Mouse (Mus musculus) frontal cortex, postnatal 10 days (tissue): Measurements from ENCODE around the gene Ndc80.
"Not testable (repeated sequence)": the region's sequence is repeated elsewhere in the genome, so short reads cannot be mapped to it uniquely, and the experiment has no call there.

ENCODE experiments used
- DNase-seq, 2 experiments: peaks; one replicate each; pipeline ENCODE4 v3.0.0; 2022; ENCODE audit warnings: low spot score in 2 of 2, mixed read lengths in 1 of 2

Gene Ndc80

DNA sequence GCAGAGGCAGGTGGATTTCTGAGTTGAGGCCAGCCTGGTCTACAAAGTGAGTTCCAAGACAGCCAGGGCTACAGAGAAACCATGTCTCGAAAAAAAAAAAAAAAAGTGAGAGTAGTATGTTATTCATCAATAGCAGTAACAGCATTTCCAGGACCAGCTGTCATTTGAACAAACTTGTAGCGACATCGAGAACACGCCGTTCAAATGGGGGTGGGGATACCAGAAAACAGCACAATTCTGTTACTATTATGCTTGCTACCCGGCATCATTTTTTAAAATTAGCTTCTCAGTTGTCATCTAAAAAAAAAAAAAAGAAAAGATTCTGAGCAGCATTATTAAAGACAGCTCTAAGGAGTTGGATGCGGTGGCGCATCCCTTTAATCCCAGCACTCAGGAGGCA, 49.2 kb downstream of the Ndc80 start:
- DNase-seq: no peak

DNA sequence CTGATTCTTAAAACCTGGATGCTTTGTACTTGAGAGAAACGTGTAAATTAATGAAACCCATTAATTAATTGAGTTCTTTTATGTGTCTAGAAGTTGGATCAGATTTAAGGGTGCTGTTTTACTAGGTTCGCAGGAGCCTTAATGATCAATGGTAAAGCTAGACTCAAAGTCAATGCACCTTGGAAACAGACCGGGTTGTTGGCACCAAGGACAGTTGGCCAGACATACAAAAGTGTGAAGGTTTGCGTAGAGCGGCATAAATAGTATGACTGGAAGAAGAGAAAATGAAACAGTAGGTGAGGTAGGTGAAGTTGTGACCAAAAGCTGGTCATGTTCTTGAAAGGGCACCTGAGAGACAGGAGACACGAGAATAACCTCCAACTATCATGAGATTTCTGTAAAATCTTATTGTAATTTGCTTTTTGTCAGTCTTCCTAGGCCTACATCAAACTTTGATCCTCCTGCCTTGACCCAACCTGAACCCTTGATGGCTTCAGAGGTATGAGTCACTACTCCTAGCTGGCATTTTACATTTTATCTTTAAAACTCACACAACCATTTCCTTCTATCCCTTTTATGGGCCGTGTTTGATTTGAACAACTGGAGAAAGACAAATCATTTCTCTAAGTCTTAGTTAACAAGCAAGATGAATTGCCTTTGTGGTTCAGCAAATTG, 50.2 kb downstream of the Ndc80 start:
- DNase-seq: no peak

- peak; percentile 50 to 72 for DNase-seq
Measured at GRCm38 (mm10) chr17:71475705-71476089, 51.0 kb downstream of the Ndc80 start.

GRCm38 (mm10) chr17:71474762-71475704, 51.6 kb downstream of the Ndc80 start, which contains the start of gene Smchd1:
Gene Smchd1 (minus strand): TSS chr17:71475343.
- peak; percentile 88 to 93 for DNase-seq

GRCm38 (mm10) chr17:71474128-71474527, 52.5 kb downstream of the Ndc80 start:
- DNase-seq: no peak

GRCm38 (mm10) chr17:71471261-71471660, 55.4 kb downstream of the Ndc80 start:
- no peak for DNase-seq

DNA sequence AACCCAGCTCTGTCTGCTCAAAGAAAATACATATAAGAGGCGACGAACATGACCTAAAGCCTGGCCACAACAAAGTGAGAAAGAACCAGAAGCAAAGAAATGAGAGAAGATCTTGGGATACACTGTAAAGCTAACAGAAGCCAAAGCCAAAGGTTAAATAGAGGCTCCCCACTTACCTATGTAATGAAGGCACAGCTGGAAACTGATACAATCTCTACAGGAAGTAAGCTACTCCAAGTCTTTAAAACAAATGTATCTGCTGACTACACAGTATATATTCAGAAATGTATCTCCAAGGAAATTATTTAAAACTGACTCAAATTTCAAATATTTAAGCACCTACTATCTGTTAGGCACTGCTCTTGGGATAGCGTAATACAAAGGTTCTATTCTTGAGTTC, 66.3 kb downstream of the Ndc80 start:
- DNase-seq: no peak

- DNase-seq: no peak
Measured at GRCm38 (mm10) chr17:71459818-71460217, 66.8 kb downstream of the Ndc80 start, which contains the start of gene Gm4707. Gene Gm4707 (minus strand): TSS chr17:71459918.

- DNase-seq: not testable (repeated sequence)
Measured at GRCm38 (mm10) chr17:71457361-71457760, 69.3 kb downstream of the Ndc80 start.
